In genomic region chrX:53046911-53047310, GRCm38 (mm10) we compare ENCODE assay signal across 17 mouse cellular contexts. TPM values are rescaled to one million over a fixed set of nuclear protein-coding genes. Genes with fewer than 3 reads are reported as not detected.
DNase-seq lines count a peak whose midpoint lies in the region; ATAC-seq and TF ChIP-seq lines count a peak whose summit lies in the region.
"Had no signal": no experiment of that assay in that cellular context is flagged by ENCODE, and none has a peak within 500 bp of the region (broad histone marks: within the 10 kb centered on the region; RNA-seq: fewer than 3 reads in every experiment).

No protein-coding gene starts in this region.

- TF ChIP-seq POLR2A in lung, adult 2 months (IDR thresholded peaks at IDR 0.05; ENCODE audit: borderline replicate concordance, extremely low read depth, low read depth, low read length): no peak

- H3K9me3 ChIP-seq in heart, embryonic 13.5 days: no peaks in the 10 kb centered on the region
- no peaks in the 10 kb centered on the region for H3K9me3 ChIP-seq in kidney, embryonic 16.5 days (ENCODE audit: low read length)
- no peaks in the 10 kb centered on the region for H3K9me3 ChIP-seq in lung, embryonic 16.5 days (ENCODE audit: control insufficient read depth, low read length)
- H3K9me3 ChIP-seq: embryonic facial prominence, embryonic 12.5 days; forebrain, embryonic 15.5 days; hindbrain, embryonic 15.5 days had no signal

- peak overlapping the region; percentile 84 for H3K27ac ChIP-seq in heart, embryonic 13.5 days (replicated peaks)
- 0 out of 2 replicates have a peak overlapping the region, but pooled peaks have one; percentile 6 for H3K27ac ChIP-seq in kidney, embryonic 16.5 days (ENCODE audit: low read length)
- peak overlapping the region; percentile 80 for H3K27ac ChIP-seq in lung, embryonic 16.5 days (ENCODE audit: low read length)
- H3K27ac ChIP-seq: embryonic facial prominence, embryonic 12.5 days; forebrain, embryonic 15.5 days; hindbrain, embryonic 15.5 days had no signal

- H3K27me3 ChIP-seq in heart, embryonic 13.5 days (replicated peaks): no peaks in the 10 kb centered on the region
- H3K27me3 ChIP-seq in kidney, embryonic 16.5 days (ENCODE audit: insufficient read depth, low read length): no peaks in the 10 kb centered on the region
- H3K27me3 ChIP-seq in lung, embryonic 16.5 days (ENCODE audit: control insufficient read depth, insufficient read depth, low read depth, low read length): no peaks in the 10 kb centered on the region
- H3K27me3 ChIP-seq: CH12.LX; embryonic facial prominence, embryonic 12.5 days; forebrain, embryonic 15.5 days; hindbrain, embryonic 15.5 days had no signal

- no peak overlapping the region for H3K9ac ChIP-seq in heart, embryonic 13.5 days
- H3K9ac ChIP-seq in kidney, embryonic 16.5 days (replicated peaks; ENCODE audit: low read length): no peak overlapping the region
- H3K9ac ChIP-seq in lung, embryonic 16.5 days (ENCODE audit: low read length): no peak overlapping the region
- H3K9ac ChIP-seq: embryonic facial prominence, embryonic 12.5 days; forebrain, embryonic 15.5 days; hindbrain, embryonic 15.5 days had no signal

- H3K4me3 ChIP-seq in heart, embryonic 13.5 days: no peak overlapping the region
- H3K4me3 ChIP-seq in kidney, embryonic 16.5 days (ENCODE audit: low read length): no peak overlapping the region
- no peak overlapping the region for H3K4me3 ChIP-seq in lung, embryonic 16.5 days (ENCODE audit: low read length)
- H3K4me3 ChIP-seq in lung, adult 2 months (replicated peaks; ENCODE audit: extremely low read depth, low read depth, low read length): no peak overlapping the region
- H3K4me3 ChIP-seq: embryonic facial prominence, embryonic 12.5 days; forebrain, embryonic 15.5 days; hindbrain, embryonic 15.5 days had no signal

- H3K4me1 ChIP-seq in heart, embryonic 13.5 days: peaks cover 35% of the 10 kb centered on the region
- H3K4me1 ChIP-seq in kidney, embryonic 16.5 days (ENCODE audit: insufficient read depth, low read length): peaks cover 26% of the 10 kb centered on the region
- peaks cover 25% of the 10 kb centered on the region for H3K4me1 ChIP-seq in lung, embryonic 16.5 days (replicated peaks; ENCODE audit: control insufficient read depth, insufficient read depth, low read length)
- peaks cover 6% of the 10 kb centered on the region for H3K4me1 ChIP-seq in lung, adult 2 months (ENCODE audit: control insufficient read depth, insufficient read depth, low read length)
- H3K4me1 ChIP-seq: hindbrain, embryonic 15.5 days had no signal

- ATAC-seq in heart, embryonic 13.5 days (ENCODE audit: extremely low read depth, insufficient number of reproducible peaks, low FRiP score, low TSS enrichment): no peak
- no peak for ATAC-seq in kidney, embryonic 16.5 days (ENCODE audit: low FRiP score, low TSS enrichment)
- peak; percentile 44; the same call in 1 of the 2 replicates for ATAC-seq in lung, embryonic 16.5 days (ENCODE audit: low read depth)
- ATAC-seq: activated CD4-positive, CD25-positive, alpha-beta regulatory T cell, adult 4 months; forebrain, embryonic 15.5 days; Patski had no signal

- no peaks in the 10 kb centered on the region for H3K36me3 ChIP-seq in heart, embryonic 13.5 days
- H3K36me3 ChIP-seq in kidney, embryonic 16.5 days (ENCODE audit: insufficient read depth, low read length): no peaks in the 10 kb centered on the region
- H3K36me3 ChIP-seq in lung, embryonic 16.5 days (ENCODE audit: control insufficient read depth, insufficient read depth, low read length): no peaks in the 10 kb centered on the region
- H3K36me3 ChIP-seq: embryonic facial prominence, embryonic 12.5 days; forebrain, embryonic 15.5 days; hindbrain, embryonic 15.5 days had no signal

- 14% methylated on average over 2 of the region's 2 CpGs for WGBS in heart, embryonic 13.5 days
- 31% methylated on average over 2 of the region's 2 CpGs for WGBS in kidney, embryonic 16.5 days
- WGBS in lung, embryonic 16.5 days: 28% methylated on average over 2 of the region's 2 CpGs
- whole genome bisulfite sequencing in lung, adult 2 months: 53% methylated on average over 2 of the region's 2 CpGs

- TF ChIP-seq CTCF in lung, adult 2 months (IDR thresholded peaks at IDR 0.05; ENCODE audit: insufficient read depth, low read length): no peak

- DNase-seq in heart, postnatal 4 days: no peak
- no peak for DNase-seq in kidney, postnatal 14 days
- no peak for DNase-seq in lung, adult 2 months
- DNase-seq: adrenal gland, postnatal 14 days; cerebellum, adult 11-12 months; cerebellum, adult 9-10 months; cerebellum, postnatal 25 days; gastrocnemius, postnatal 36 days had no signal

- no peak overlapping the region for H3K4me2 ChIP-seq in heart, embryonic 13.5 days
- no peak overlapping the region for H3K4me2 ChIP-seq in kidney, embryonic 16.5 days (replicated peaks; ENCODE audit: low read depth, low read length)
- H3K4me2 ChIP-seq in lung, embryonic 16.5 days (ENCODE audit: low read depth, low read length): no peak overlapping the region
- H3K4me2 ChIP-seq: embryonic facial prominence, embryonic 12.5 days; forebrain, embryonic 15.5 days; hindbrain, embryonic 15.5 days had no signal

RNA-seq across cellular contexts. Expression of gene Hprt, which starts 59.0 kb away (rescaled TPM):
- polyA plus RNA-seq in heart, embryonic 13.5 days (2015; fragmentation: Nextera tagmentation; extraction: Ambion mirVana): 191 and 224 TPM in 2 replicates
- total RNA-seq in heart, postnatal 4 days (2021): 100 to 1,000 TPM; 105 to 128 TPM
- polyA plus RNA-seq in kidney, embryonic 16.5 days (2015; fragmentation: Nextera tagmentation; extraction: Ambion mirVana): 151 and 155 TPM in 2 replicates
- polyA plus RNA-seq in lung, embryonic 16.5 days (2015; fragmentation: Nextera tagmentation; extraction: Ambion mirVana): 166 and 171 TPM in 2 replicates
- polyA plus RNA-seq in lung, adult 2 months (2012; rRNA removed): 8.7 and 19.7 TPM in 2 replicates

Comparison
In these comparisons a context has a peak if more than half of its experiments do, and no peak if none do; other contexts are left out.
1. H3K27ac ChIP-seq: peak in every context shown above with its lines; median percentile 84 in heart, embryonic 13.5 days; 80 in lung, embryonic 16.5 days; 6 in kidney, embryonic 16.5 days.